Mouse (Mus musculus) cerebellum, postnatal 36 days (tissue): Measurements from ENCODE around the gene Tmprss9.
A peak's percentile ranks its signal among the peaks of the same experiment; 100 is the strongest.

Source experiments
- DNase-seq, 2 experiments: peaks; one replicate each; pipeline ENCODE4 v3.0.0; 2021 to 2022; ENCODE audit warnings: mixed read lengths in 2 of 2

Gene Tmprss9

DNA sequence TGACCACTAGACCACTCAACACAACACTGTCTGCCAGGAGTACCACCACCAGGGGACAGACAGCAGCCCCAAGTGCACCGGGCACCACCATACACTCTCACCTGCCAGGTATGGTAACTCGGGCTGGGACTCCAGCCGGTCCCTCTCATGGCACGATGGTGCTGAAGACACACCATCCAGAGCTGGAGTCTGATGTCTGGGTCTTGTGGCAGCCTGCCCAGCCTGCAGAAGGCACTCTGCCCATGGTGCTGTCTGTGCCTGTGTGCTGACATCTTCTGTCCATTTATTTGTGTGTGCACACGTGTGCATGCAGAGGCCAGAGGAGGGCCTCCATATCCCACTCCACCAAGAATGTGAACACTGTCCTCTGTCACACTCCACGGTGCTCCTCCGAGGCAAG, 23.5 kb downstream of the Tmprss9 start:
- no peak for DNase-seq

DNA sequence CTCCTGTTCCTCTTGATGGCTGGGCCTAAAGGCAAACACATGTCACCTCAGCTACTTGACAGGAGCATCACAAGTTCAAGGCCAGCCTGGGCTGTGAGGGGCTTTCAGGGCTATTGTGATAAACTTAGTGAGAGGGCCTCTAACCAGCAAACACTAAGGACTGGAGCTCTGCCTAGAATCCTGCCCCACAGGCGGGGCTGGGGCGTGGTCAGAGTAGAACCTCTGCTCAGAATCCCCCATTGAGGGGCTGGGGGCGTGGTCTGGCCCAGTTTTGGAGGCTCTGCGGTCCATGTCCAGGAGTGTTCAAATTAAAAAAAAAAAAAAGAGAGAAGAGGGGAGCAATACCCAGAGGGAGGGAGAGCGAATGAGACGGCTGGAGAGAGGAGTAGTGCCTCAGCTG, 24.0 kb downstream of the Tmprss9 start:
- no peak for DNase-seq

DNA sequence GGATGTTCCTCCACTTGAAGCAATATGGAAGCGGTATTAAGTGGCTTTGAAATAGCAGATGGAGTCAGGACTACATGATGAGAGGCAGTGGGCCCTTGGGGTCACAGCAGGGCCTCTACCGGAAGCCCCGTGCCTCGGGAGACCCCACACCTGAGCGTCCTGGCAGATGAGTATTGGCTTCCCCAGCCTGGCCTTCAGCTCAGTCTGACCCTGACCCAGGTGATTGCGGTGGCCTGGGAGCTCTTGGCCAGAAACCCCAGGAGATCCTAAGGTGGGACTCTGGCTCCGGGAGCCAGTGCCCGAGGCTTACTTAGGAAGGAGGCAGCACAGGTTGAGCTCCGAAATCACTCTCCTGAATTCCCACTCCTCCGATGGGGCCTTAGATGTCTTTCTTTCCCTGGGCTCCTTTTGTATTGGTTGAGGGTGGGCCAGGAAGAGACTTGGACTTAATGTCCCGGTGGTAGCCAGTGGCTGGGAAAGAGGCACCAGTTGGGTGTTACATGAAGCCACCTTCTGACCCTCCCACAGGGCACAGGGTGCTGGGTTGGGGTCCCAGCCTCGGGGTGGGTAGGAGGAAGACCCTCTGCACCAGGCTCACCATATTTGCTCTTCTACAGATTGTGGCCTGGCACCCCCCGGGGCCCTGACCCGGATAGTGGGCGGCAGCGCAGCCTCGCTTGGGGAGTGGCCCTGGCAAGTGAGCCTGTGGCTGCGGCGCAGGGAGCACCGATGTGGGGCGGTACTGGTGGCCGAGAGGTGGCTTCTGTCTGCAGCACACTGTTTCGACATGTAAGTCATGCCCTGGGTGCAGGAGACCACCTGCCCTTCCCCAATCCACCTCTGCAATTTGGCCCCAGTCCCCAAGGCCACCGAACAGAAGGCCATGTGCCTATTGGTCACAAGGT, 25.2 kb downstream of the Tmprss9 start:
- no peak for DNase-seq

DNA sequence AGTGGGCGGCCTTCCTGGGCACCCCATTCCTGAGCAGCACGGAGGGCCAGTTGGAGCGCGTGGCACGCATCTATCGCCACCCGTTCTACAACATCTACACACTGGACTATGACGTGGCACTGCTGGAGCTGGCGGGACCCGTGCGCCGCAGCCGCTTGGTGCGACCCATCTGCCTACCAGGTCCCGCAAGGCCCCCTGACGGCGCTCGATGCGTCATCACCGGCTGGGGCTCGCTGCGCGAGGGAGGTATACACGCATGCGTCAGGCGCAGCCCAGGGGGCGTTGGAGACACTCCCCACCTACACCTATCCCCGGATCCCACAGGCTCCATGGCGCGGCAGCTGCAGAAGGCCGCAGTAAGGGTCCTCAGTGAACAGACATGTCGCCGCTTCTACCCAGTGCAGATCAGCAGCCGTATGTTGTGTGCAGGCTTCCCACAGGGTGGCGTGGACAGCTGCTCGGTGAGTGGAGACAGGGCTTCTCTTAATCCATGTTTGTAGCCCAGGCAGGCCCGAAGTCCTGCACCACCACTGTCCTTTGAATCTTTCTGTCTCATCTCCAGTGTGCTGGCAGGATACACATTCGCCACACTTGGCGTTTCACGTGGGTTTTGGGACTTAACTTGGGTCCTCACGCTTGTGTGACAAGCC, 26.3 kb downstream of the Tmprss9 start:
- no peak for DNase-seq

DNA sequence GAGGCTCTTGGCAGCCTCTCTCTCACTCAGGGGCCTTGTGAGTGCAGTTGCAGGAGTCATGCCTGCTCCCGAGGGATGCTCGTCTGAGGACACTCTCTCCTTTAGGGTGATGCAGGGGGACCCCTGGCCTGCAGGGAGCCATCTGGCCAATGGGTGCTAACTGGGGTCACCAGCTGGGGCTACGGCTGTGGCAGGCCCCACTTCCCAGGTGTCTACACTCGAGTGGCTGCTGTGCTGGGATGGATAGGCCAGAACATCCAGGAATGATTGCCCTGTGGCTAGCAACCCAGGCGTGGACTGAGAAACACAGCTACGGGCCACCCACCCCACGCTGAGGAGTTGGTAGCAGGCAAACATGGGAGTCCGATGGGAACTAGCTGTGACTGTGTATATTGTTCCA, 27.4 kb downstream of the Tmprss9 start:
- DNase-seq = no peak

DNA sequence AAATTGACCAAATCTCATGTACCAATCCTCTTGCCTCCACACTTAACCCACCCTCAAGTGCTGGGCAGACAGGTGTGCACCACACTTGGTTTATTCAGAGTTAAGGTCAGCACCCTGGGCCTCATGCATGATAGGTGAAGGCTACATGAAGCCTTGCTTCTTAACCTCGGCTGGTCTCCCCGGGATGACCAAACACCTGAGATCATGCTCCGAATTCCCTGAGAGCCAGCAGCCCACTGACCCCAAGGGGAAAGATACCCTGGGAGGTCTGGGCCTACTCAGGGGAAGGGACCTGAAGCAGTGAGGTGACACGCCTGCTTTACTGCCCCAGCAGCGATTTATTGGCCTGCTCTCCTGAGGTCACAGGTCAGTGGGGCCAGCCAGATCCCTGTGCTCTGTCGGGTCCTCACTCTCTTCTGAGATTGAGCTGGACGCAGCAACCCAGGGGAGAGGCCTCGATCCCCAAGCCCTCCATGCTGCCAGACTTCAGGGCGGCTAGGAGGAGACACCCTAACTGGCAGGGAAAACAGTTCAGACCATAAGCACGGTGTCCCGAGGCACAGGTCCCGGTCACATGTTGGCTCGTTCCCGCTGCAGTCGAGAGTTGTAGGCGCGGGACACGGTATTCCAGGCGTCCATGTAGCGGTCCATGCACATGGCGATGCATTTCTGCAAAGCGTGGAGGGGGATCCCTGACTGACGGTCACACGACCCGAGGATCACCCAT, 28.1 kb downstream of the Tmprss9 start:
- DNase-seq = no peak

DNA sequence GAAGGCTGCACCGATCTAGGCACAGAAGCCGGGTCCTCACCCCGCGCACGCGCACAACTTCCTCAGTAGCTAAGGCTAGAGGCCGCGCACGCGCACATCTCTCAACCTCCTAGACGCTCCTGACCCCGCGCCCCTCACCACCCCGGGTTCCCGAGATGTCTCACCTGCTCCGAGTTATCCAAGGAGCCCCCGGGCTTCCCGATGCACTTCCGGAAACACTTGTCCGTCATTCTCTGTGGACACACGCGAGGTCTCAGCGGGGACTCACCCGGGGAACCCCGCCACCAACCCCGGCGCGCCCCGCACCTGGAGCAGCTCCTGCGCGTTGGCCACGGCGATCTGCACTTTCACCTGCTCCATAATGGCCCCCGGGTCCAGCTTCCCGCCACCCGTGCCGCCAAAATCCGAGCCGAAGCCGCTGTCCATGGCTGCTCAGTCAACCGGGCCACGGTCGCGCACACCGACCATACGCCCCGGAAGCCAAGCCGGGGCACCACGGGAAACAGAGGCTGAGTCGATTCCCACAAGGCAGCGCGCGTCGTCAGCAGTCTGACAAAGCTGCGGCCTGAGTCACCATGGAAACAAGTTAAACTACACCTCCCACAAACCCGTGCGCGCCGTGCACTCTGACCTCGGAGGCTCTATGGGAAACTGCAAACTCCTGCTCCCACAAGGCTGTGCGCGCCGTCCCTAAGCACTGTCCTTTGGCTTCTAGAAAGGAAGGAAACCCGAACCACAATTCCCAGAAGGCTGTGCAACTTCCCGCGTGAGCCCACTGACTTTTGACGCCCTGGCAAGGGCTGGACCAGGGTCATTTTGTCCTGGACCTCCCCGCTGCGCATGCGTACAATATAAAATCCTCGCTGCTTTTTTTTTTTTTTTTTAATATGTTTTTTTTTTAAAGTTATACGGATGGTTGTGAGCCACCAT, 28.9 kb downstream of the Tmprss9 start, which contains the start of gene Timm13:
Gene Timm13 (minus strand): TSS at position 652 of the 930 bp plus-strand sequence.
- DNase-seq = peak; percentile 97 to 98

DNA sequence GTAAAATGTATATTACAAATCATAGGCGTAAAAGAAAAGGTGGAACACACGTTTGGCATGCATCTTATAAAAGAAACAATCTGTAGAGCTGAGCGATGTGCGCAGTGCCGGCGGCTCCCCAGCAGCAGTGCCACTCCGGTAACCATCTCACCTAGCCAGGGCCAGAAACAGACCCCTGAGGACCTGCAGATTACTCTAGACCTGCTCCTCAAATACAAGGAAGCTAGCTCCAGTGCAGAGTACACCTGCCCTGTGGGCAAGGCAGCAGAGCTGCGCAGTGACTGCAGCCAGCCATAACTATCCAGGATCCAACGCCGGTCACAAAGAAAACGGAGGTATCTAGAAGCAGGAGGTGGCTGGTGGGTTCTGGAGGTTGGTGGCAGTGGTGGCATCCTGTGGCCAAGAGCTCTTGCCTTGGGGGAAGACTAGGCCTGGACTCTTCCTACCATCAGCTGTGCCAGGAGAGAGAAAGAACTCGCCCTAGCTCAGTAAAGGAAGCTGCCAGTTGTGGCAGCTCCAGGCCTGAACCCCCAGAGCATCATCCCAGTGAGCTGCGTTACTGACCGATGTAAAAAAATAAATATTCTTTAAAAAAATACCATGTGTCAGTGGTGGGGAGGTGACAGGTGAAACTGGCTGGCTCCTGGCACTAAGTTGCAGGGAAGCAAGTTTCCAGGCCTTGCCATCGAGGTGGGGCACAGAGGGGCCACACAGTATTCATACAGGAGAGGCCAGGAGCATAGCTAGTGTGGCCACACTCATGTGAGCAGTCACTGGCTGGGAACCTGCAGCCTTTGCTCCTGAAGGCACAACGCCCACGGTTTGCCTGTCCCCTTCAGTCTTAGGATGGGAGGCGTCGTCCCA, 30.0 kb downstream of the Tmprss9 start:
- no peak for DNase-seq

DNA sequence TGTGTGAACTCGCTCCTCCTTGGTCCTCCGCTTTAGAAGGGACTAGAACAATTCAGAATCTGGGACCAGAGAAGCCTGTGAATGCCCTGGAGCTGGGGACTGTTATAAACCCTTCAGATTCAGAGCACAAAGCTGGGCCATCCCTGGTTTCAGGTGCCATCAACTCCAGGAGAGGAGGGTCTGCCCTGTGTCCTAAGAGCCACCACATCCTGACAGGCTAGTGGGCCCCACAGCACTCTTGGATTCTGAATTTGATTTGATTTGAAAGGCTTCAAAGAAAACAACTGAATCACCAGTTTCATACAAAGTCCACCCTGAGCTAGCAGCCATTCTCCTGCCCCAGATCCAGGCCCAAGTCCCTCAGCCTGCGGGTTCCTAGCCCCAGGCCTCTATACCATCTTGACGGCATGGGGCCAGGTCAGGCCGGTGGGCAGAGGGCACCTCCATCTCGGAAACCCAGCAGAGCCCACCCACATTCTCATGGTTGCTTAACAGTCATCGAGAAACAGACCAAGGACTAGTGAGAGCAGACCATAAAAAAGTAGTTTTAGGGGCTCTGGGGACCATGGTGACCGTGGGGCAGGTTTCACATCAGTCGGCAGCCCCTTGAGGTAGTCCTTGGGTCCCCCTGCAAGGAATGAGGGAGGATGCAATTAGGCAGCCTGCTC, 30.8 kb downstream of the Tmprss9 start:
- DNase-seq = no peak

DNA sequence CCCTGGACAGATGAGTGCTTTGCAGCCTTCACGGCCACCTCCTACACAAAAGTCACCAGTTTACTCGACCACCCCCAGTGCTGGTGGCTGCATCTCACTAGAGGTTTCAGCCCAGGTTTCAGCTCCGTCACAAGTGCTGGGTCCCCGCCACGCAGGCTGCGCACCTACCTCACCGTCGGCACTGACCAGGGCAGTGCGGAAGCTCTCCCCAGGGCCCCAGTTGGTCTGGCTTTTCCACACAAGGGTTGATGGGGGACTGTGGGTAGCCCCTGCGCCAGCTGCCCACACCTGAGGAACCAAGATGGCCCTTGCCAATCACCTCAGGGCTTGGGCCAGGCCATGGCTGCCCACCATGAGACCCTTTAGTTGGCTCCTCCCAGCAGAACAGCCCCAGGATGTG, 31.6 kb downstream of the Tmprss9 start:
- no peak for DNase-seq

DNA sequence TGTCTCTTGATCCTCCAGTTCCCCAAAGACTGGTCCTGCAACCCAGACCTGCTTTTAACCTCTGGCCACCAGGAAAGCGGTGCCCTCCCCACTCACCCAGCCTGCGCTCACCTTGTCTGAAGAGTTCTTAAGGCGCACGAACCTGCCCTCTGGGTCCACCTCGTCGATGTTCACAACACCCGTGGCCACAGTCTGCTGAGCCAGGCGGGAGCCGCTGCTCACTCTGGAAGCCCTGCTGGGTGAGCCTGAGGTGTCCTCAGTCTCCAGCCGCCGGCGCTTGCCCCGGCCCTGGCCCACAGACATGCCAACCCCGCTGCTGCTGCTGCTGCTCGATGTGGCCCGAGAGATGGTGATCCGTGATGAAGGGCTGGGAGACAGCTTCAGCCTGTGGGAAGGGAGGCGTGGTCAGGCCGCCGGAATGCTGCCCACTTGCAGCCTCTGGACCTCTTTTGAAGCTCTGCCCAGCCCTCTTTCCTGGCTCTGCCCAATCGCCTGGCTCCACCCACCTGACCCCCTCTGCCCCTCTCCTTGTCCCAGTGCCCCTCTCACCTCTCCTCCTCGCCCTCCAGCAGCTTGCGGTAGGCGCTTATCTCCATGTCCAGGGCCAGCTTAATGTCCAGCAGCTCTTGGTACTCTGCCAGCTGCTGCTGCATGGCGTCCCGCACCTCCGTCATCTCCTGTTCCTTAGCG, 32.5 kb downstream of the Tmprss9 start:
- peak in 1 of 2 experiments; percentile 17 for DNase-seq

DNA sequence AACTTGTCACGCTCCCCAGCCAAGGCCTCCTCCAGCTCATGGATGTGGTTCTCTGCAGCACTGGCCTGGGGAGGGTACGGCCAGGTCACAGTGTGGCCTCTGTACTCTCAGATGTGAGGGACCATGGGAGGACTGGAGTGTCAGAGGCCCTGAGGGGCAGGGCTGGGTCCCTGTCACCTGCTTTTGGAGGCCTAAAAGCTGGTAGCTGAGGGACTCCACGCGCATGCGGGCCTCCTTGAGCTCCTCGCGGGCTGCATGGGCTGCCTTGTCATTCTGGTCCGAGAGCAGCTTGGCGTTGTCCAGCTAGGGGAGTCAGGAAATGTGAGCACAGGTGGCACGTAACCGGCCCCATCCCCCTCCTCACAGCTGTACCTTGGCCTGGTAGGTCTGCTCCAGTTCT, 33.1 kb downstream of the Tmprss9 start:
- DNase-seq = no peak

DNA sequence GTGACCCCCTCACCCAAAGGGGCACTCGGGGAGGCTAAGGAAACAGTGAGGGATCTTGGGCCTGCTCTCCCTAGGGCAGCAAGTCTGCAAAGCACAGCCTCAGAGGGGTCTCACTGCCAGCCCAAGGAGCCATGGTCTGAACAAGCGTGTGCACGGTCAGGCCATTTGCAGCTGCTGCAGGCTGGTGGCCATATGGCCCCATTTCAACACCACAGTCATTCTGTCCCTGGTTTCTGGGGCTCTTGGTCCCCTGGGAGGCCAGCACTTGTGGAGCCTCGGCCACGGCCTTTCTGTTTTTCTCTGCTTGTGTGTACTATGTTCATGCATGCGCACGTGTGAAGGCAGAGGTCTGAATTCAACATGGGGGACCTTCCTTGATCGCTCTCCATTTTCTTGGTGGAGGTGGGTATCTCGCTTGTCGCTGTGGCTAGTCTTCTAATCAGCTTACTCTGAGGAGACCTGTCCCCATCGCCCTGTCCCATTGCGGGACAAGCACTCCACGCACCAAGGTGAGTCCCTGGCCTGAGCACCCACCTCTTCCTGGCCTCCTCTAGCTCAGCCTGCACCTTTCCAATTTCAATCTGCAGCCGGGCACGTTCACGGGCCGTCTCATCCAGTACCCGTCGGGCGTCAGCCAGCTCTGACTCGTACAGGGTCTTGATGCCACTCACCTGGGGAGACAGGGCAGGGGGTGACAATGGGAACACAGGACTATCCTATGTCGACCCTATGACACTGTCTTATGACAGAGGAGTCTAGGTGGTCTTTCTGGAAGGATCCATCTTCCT, 37.9 kb downstream of the Tmprss9 start:
- no peak for DNase-seq

DNA sequence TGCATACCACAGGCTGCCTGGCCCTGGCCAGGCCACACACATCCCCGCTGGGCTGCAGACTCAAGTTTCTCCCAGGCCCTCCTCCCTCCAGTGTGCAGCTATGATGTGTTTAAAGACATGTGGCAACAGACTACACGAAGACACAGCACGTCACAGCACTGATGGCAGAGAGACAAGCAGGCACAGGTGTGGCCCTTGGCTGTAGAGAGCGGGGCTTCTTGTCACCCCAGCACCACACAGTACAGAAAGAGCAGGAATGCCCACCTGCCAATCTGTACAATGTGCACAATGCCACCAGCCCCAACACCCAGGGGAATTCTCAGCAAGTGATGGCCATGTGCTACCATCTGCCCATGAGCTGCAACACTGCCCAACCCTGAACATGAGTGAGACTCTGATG, 39.7 kb downstream of the Tmprss9 start:
- DNase-seq = no peak

DNA sequence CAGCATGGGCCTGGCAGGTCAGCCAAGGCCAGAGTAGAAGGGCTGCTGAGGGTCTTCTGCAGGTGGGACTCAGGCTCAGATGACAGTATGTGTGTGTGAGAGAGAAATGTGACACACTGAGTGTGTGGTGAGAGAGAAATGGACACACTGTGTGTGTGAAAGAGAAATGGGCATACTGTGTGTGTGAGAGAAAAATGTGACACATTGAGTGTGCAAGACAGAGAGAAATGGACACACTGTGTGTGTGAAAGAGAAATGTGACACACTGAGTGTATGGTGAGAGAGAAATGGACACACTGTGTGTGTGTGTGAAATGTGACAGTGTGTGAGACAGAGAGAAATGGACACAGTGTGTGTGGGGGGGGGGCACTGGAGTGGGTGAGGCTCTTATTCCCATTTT, 40.2 kb downstream of the Tmprss9 start:
- no peak for DNase-seq

DNA sequence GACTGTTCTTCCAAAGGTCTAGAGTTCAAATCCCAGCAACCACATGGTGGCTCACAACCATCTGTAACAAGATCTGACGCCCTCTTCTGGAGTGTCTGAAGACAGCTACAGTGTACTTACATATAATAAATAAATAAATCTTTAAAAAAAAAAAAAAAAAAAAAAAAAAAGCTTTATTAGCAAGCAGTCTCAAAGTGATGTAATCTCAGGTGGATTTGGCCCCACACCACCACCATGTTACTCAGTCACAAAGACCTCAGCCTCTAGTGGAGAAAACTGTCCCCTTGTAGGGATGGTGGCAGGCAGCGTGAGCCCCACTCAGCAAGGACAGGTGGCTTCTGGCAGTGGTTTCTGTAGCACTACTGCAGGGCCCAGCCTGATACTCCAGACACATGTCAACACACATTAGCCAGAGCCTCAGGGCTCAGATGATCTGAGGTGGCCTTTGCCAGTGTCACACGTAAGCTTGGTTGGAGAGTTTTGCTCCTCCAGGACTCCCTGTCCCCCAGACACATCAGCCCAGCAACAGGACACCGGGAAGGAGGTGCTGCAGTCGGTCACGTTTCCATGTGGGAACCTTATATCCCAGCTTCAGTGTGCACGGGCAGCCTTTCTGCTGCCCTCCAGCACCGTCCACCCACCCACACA, 41.8 kb downstream of the Tmprss9 start:
- DNase-seq = no peak

DNA sequence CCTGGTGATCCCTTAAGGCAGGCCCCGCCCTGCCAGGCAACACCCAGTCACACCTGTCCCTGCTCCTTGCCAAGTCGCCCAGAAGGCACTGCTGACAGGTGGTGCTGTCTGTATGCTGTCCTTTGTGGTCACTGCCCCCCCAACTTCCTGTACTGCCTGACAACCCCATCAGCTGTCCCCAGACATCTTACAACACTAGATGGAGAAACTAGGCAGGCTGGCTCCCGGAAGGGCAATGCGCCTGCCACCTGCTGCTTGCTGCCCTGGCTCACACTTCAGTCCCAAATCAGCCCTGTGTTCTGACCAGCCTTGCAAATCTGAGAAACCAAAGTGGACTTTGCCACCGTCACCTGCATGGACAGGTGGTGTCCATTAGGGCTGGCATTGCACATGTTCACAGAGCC, 42.6 kb downstream of the Tmprss9 start:
- DNase-seq = peak; percentile 79 to 81

DNA sequence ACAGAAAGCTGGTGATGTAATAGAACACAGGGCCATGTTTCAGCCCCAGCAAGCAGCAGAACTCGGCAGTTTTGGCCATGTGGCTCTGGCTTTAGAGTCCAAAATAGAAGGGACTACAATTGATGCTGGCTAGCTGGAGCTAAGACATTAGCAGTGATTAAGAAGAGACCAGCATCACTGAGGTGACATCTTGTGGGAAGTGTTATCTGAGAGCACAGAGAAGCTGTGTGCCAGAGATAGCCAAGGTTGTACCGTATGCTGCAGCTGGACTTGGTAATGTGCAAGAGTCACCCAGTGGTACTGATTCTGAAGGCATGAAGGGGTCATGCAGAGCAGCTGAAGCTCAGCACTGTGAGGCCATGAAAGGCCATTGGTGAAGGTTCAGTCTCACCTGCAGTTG, 43.6 kb downstream of the Tmprss9 start:
- DNase-seq = no peak

DNA sequence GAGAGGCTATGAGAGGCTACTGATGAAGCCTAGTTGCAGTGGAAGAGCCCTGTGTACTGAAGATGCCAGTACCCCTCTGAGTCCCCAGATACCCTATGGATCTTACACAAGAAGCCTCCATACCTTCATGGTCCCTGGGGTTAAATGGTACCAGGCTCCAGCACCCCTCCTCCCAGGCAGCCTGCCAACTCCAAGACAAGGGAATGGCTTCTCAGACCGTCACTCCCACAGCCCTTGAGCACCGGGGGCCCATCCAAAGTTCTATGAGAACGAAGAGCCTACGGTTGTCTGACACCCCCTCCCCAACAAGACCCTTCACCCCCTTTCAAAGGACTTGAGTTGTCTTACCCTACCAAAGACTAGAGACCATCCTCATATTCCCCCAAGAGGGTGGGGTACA, 44.1 kb downstream of the Tmprss9 start:
- DNase-seq = no peak
